Mouse (Mus musculus) neural tube, embryonic 11.5 days (tissue): ENCODE measurements around the gene Cpsf6. TPM values are rescaled to one million over a fixed set of nuclear protein-coding genes. Genes with fewer than 3 reads are reported as not detected.

Experiments used
- ATAC-seq: fragments of 200-750 bp; cut with Nextera tagmentation; 2 replicates; pipeline ENCODE4 v1.8.0; 2017; ENCODE audit warnings: moderate number of reproducible peaks, mild to moderate bottlenecking, moderate TSS enrichment, moderate library complexity; ENCODE audit not compliant: insufficient read depth, low FRiP score, low TSS enrichment
- DNase-seq: peaks from one replicate; pipeline ENCODE4 v3.0.0-alpha.2; 2015; ENCODE audit warnings: low spot score
- H3K27ac ChIP-seq: fragments of 300-500 bp; sonication (generic); 2 replicates; pipeline ENCODE4 v1.5.1; 2014; ENCODE audit warnings: low read depth, mild to moderate bottlenecking, low read length
- H3K27me3 ChIP-seq: fragments of 300-500 bp; sonication (generic); 2 replicates; pipeline ENCODE4 v1.6.1; 2014; ENCODE audit warnings: mild to moderate bottlenecking, low read length, mixed read lengths; ENCODE audit not compliant: control insufficient read depth, insufficient read depth
- H3K36me3 ChIP-seq: fragments of 300-500 bp; sonication (generic); 2 replicates; pipeline ENCODE4 v1.6.1; 2014; ENCODE audit warnings: mild to moderate bottlenecking, low read length, moderate library complexity, mixed read lengths; ENCODE audit not compliant: control insufficient read depth, insufficient read depth
- H3K4me1 ChIP-seq: fragments of 300-500 bp; sonication (generic); 2 replicates; pipeline ENCODE4 v1.6.1; 2014; ENCODE audit warnings: low read length, mixed read lengths; ENCODE audit not compliant: control insufficient read depth, insufficient read depth
- H3K4me2 ChIP-seq: fragments of 300-500 bp; sonication (generic); 2 replicates; pipeline ENCODE4 v1.6.1; 2014; ENCODE audit warnings: low read depth, mild to moderate bottlenecking, moderate library complexity
- H3K4me3 ChIP-seq: fragments of 300-500 bp; sonication (generic); 2 replicates; pipeline ENCODE4 v1.5.1; 2014; ENCODE audit warnings: low read depth, low read length
- H3K9ac ChIP-seq: fragments of 300-500 bp; sonication (generic); 2 replicates; pipeline ENCODE4 v1.6.1; 2014; ENCODE audit warnings: mild to moderate bottlenecking, low read length
- H3K9me3 ChIP-seq: fragments of 300-500 bp; sonication (generic); 2 replicates; pipeline ENCODE4 v1.6.1; 2016; ENCODE audit warnings: low read length; ENCODE audit not compliant: control insufficient read depth
- WGBS: fragments of 180-500 bp; shearing (Covaris S2); extraction: QIAGEN DNeasy Blood & Tissue Kit; methylation state at CpG from one replicate; pipeline ENCODE4 v1.1.7; 2014; 5-methylcytosine and 5-hydroxymethylcytosine counted together
- polyA plus RNA-seq: library from polyadenylated mRNA; unstranded; fragments of >200 nt; fragmentation: Nextera tagmentation; extraction: Ambion mirVana; gene quantifications from 2 replicates; pipeline ENCODE4 v1.2.1, GENCODE M21; 2014

Cpsf6 gene
- polyA plus RNA-seq, 1 experiment from 2014 or later = 238 TPM

- Histone ChIP-seq H3K36me3 (no peaks in the 10 kb centered on the region), H3K4me3 (no peak overlapping the region), H3K4me1 (0 out of 2 replicates have a peak, but pooled peaks cover 3% of the 10 kb centered on the region), H3K27me3 (no peaks in the 10 kb centered on the region), H3K9ac (no peak overlapping the region), H3K4me2 (no peak overlapping the region), H3K9me3 (no peaks in the 10 kb centered on the region), H3K27ac (no peak overlapping the region)
- no peak for DNase-seq
- WGBS = 89% methylated on average over 9 of the region's 9 CpGs
- no peak for ATAC-seq
Observed at GRCm38 (mm10) chr10:117416095-117416494, 36.3 kb upstream of the Cpsf6 start.

GRCm38 (mm10) chr10:117415364-117416057, 35.7 kb upstream of the Cpsf6 start:
- Histone ChIP-seq H3K9ac (no peak overlapping the region), H3K27me3 (no peaks in the 10 kb centered on the region), H3K9me3 (no peaks in the 10 kb centered on the region), H3K27ac (no peak overlapping the region), H3K36me3 (no peaks in the 10 kb centered on the region), H3K4me3 (no peak overlapping the region), H3K4me1 (0 out of 2 replicates have a peak, but pooled peaks cover 3% of the 10 kb centered on the region), H3K4me2 (no peak overlapping the region)
- ATAC-seq (no peak), DNase-seq (no peak)
- 95% methylated on average over 6 of the region's 6 CpGs for WGBS

- no peaks in the 10 kb centered on the region for H3K9me3 ChIP-seq
- no peaks in the 10 kb centered on the region for H3K36me3 ChIP-seq
- H3K4me3 ChIP-seq = no peak overlapping the region
- no peak overlapping the region for H3K9ac ChIP-seq
- no peak for ATAC-seq
- H3K27ac ChIP-seq = no peak overlapping the region
- 68% methylated on average over 1 of the region's 1 CpGs for WGBS
- DNase-seq = no peak
- H3K4me2 ChIP-seq = no peak overlapping the region
- H3K27me3 ChIP-seq = no peaks in the 10 kb centered on the region
- 0 out of 2 replicates have a peak, but pooled peaks cover 3% of the 10 kb centered on the region for H3K4me1 ChIP-seq
Observed at GRCm38 (mm10) chr10:117414726-117415125, 34.9 kb upstream of the Cpsf6 start.

- Histone ChIP-seq H3K4me1 (0 out of 2 replicates have a peak, but pooled peaks cover 3% of the 10 kb centered on the region), H3K36me3 (no peaks in the 10 kb centered on the region), H3K4me2 (no peak overlapping the region), H3K27me3 (no peaks in the 10 kb centered on the region), H3K4me3 (no peak overlapping the region), H3K9me3 (no peaks in the 10 kb centered on the region), H3K9ac (no peak overlapping the region), H3K27ac (no peak overlapping the region)
- 80% methylated on average over 13 of the region's 13 CpGs for WGBS
- no peak for DNase-seq
- no peak for ATAC-seq
Observed at GRCm38 (mm10) chr10:117413562-117414527, 34.0 kb upstream of the Cpsf6 start.

- Histone ChIP-seq H3K27ac (no peak overlapping the region), H3K4me2 (no peak overlapping the region), H3K4me3 (no peak overlapping the region), H3K36me3 (no peaks in the 10 kb centered on the region), H3K27me3 (no peaks in the 10 kb centered on the region), H3K9ac (no peak overlapping the region), H3K4me1 (no peaks in the 10 kb centered on the region), H3K9me3 (no peaks in the 10 kb centered on the region)
- no peak for DNase-seq
- WGBS = 83% methylated on average over 7 of the region's 7 CpGs
- ATAC-seq = no peak
Observed at GRCm38 (mm10) chr10:117412474-117413057, 32.8 kb upstream of the Cpsf6 start.

- DNase-seq (no peak), ATAC-seq (no peak)
- WGBS = 33% methylated on average over 16 of the region's 16 CpGs
- Histone ChIP-seq H3K36me3 (no peaks in the 10 kb centered on the region), H3K4me1 (no peaks in the 10 kb centered on the region), H3K27me3 (no peaks in the 10 kb centered on the region), H3K27ac (no peak overlapping the region), H3K9ac (no peak overlapping the region), H3K4me3 (no peak overlapping the region), H3K4me2 (no peak overlapping the region), H3K9me3 (no peaks in the 10 kb centered on the region)
Observed at GRCm38 (mm10) chr10:117411716-117412473, 32.1 kb upstream of the Cpsf6 start.

GRCm38 (mm10) chr10:117411131-117411530, 31.3 kb upstream of the Cpsf6 start:
- 55% methylated on average over 6 of the region's 6 CpGs for WGBS
- DNase-seq (no peak), ATAC-seq (no peak)
- H3K4me3 ChIP-seq = no peak overlapping the region
- no peak overlapping the region for H3K4me2 ChIP-seq
- H3K36me3 ChIP-seq = no peaks in the 10 kb centered on the region
- no peak overlapping the region for H3K27ac ChIP-seq
- no peak overlapping the region for H3K9ac ChIP-seq
- no peaks in the 10 kb centered on the region for H3K4me1 ChIP-seq
- H3K27me3 ChIP-seq = no peaks in the 10 kb centered on the region
- H3K9me3 ChIP-seq = no peaks in the 10 kb centered on the region

GRCm38 (mm10) chr10:117410481-117411048, 30.8 kb upstream of the Cpsf6 start:
- DNase-seq (no peak), ATAC-seq (no peak)
- Histone ChIP-seq H3K9ac (no peak overlapping the region), H3K9me3 (no peaks in the 10 kb centered on the region), H3K4me1 (no peaks in the 10 kb centered on the region), H3K27ac (no peak overlapping the region), H3K4me3 (no peak overlapping the region), H3K36me3 (no peaks in the 10 kb centered on the region), H3K27me3 (no peaks in the 10 kb centered on the region), H3K4me2 (no peak overlapping the region)
- WGBS = 85% methylated on average over 6 of the region's 6 CpGs
